Mouse (Mus musculus) heart, embryonic 10.5 days (tissue): ENCODE results near the gene Fuca2. TPM values are rescaled to one million over a fixed set of nuclear protein-coding genes. Genes with fewer than 3 reads are reported as not detected.
"Not testable (repeated sequence)": the region's sequence is repeated elsewhere in the genome, so short reads cannot be mapped to it uniquely, and the experiment has no call there.

Experiments
- DNase-seq: peaks from one replicate; pipeline ENCODE4 v3.0.0-alpha.2; 2017; ENCODE audit warnings: low spot score
- H3K27ac ChIP-seq: fragments of 300-500 bp; sonication (generic); 2 replicates; pipeline ENCODE4 v1.5.1; 2016; ENCODE audit warnings: mild to moderate bottlenecking
- H3K27me3 ChIP-seq: fragments of 300-500 bp; sonication (generic); 2 replicates; pipeline ENCODE4 v1.6.1; 2016; ENCODE audit warnings: mild to moderate bottlenecking; ENCODE audit not compliant: poor library complexity, insufficient read depth, severe bottlenecking
- H3K36me3 ChIP-seq: fragments of 300-500 bp; sonication (generic); 2 replicates; pipeline ENCODE4 v1.6.1; 2016; ENCODE audit warnings: mild to moderate bottlenecking, moderate library complexity
- H3K4me1 ChIP-seq: fragments of 300-500 bp; sonication (generic); 2 replicates; pipeline ENCODE4 v1.6.1; 2016; ENCODE audit warnings: mild to moderate bottlenecking
- H3K4me3 ChIP-seq: fragments of 300-500 bp; sonication (generic); 2 replicates; pipeline ENCODE4 v1.5.1; 2016; ENCODE audit warnings: mild to moderate bottlenecking, moderate library complexity
- H3K9me3 ChIP-seq: fragments of 300-500 bp; sonication (generic); 2 replicates; pipeline ENCODE4 v1.6.1; 2016; ENCODE audit warnings: mild to moderate bottlenecking, moderate library complexity
- WGBS: fragments of 180-500 bp; shearing (Covaris S2); methylation state at CpG from one replicate; pipeline ENCODE4 v1.1.7; 2016; 5-methylcytosine and 5-hydroxymethylcytosine counted together
- polyA plus RNA-seq: library from polyadenylated mRNA; unstranded; fragments of >200 nt; fragmentation: Nextera tagmentation; extraction: Ambion mirVana; gene quantifications from 2 replicates; pipeline ENCODE4 v1.2.1, GENCODE M21; 2016

Gene Fuca2
- 41.2 and 51.9 TPM in 2 replicates for polyA plus RNA-seq

DNA sequence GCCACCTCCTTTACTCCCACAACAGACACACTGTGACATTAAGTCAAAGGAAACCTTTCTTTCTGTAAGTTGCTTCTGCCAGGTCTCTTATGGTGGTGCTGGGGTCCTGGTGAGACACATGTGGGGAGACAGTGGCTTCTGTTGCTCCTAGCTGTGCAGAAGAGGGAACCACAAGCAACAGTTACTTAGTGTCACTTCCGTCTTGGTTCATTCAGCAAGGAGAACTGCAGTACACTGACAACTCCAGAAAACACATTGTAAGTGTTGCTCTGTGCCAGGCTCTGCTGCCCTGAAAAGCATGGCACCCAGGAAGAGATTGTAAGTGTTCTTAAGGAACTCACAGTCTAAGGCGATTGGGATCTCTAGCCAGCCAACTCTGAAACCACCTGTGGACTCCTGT is at the start of gene Fuca2:
TSS of gene Fuca2 (plus strand) at position 210 of the 400 bp plus-strand sequence.
- 80% methylated on average over 2 of the region's 2 CpGs for WGBS
- no peak for DNase-seq
- Histone ChIP-seq H3K4me1 (peaks cover 20% of the 10 kb centered on the region), H3K4me3 (no peak within 1 kb of the TSS), H3K27ac (peak within 1 kb of the TSS; percentile 87; the same call in 1 of the 2 replicates), H3K27me3 (peaks cover 5% of the 10 kb centered on the region; the same call in 1 of the 2 replicates), H3K36me3 (peaks cover 10% of the 10 kb centered on the region), H3K9me3 (no peaks in the 10 kb centered on the region)

DNA sequence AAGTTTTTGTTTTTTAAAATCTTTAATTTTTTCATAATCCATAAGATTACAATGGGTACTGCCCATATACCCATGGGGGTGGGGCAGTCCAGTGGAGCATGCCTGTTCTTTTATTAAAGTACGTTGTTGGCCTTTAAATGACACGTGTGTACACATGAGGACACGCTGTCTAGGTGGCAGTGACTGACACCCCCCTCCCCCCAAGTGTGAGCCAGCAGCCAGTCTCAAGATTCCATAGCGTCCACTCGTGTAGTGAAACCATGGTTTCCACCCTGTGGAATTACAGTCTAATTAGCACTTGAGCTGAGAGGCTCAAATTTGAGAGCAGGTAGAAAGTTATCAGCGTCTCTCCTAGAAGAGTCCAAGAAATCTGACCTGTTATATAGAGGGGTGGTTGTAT is 47.7 kb upstream of the Fuca2 start:
- H3K27me3 ChIP-seq = no peaks in the 10 kb centered on the region
- DNase-seq = no peak
- peaks cover 13% of the 10 kb centered on the region; the same call in 1 of the 2 replicates for H3K4me1 ChIP-seq
- H3K9me3 ChIP-seq = no peaks in the 10 kb centered on the region
- no peak overlapping the region for H3K4me3 ChIP-seq
- no peaks in the 10 kb centered on the region for H3K36me3 ChIP-seq
- no peak overlapping the region for H3K27ac ChIP-seq
- 80% methylated on average over 6 of the region's 6 CpGs for WGBS

DNA sequence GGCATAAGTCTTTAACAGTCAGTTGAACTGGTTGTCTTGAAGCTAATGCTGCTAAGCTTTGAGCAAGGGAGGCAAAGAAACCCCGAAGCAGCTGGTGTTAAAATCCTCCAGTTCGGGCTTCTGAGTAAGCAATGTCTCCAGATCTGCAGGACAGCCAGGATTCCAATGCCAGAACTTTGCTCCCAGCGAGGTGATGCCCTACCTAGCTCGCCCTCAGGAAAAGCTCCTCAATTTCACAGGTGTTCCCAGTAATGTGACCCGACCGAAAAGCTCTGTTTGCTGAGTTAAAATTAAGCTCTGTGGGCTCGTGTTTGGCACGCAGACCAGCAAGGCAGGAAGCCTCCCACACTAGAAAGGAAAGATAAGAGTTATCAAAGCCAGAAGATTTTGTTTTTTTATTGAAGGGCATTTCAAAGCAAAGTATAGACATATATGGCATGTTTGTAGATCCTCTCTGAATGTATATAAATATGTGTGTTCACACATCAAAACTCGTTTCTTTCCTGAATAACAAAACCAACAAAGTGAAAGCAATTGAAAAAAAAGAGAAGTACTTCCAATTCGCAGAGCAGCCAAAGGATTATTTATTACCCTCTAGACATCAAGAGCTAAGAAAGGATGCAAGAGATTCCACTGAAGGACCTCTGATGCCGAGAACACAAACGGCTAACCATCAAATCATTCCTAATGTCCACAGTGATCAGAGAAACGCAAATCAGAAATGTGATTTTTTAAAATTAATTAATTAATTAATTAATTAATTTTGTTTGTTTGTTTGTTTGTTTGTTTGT is 45.9 kb upstream of the Fuca2 start:
- Histone ChIP-seq H3K36me3 (no peaks in the 10 kb centered on the region), H3K4me3 (no peak overlapping the region), H3K27me3 (no peaks in the 10 kb centered on the region), H3K27ac (no peak overlapping the region), H3K4me1 (peaks cover 5% of the 10 kb centered on the region; the same call in 1 of the 2 replicates), H3K9me3 (no peaks in the 10 kb centered on the region)
- 66% methylated on average over 13 of the region's 13 CpGs for WGBS
- DNase-seq = no peak

DNA sequence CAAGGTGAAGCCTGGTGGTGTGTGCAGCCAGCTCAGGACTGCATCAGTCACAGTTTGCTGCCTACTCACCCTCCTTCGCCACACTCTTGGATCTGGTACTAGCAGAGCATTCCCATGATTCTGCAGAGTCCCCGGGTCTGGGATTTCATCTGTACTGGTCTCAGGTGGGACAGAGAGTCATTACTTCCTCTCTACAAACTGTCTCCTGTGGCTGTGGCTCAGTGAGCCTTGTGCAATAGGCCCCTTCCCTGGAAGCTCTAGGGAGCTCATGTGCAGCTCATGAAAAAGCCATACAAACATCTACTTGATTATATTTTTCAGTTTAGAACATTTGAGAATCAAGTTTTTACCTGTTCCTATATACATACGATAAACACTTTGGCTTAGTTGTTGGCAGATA is 35.0 kb upstream of the Fuca2 start:
- not testable (repeated sequence) for H3K27me3 ChIP-seq, DNase-seq, H3K36me3 ChIP-seq, H3K27ac ChIP-seq, H3K4me1 ChIP-seq, H3K9me3 ChIP-seq, H3K4me3 ChIP-seq
- WGBS = 90% methylated on average over 3 of the region's 3 CpGs

DNA sequence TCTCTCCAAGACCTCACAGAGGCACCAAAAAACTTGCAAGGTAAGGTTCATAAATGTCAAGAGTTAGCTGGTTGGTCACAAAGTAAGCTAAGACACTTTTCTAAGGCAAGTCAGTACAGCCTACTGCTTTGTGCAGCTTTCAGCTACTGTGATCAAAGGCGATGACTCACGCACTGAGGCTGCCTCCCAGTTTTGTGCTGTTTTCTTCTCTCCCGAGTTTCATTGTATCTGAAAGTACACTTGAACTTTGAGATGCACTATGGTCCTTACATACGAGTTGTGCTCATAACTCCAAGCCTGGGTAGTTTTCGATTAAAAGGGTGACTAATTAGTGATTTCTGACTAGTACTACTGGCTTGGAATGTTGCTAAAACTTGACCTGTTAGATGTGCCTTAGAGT is 32.4 kb upstream of the Fuca2 start:
- Histone ChIP-seq H3K27me3 (peaks cover 16% of the 10 kb centered on the region), H3K27ac (no peak overlapping the region), H3K9me3 (no peaks in the 10 kb centered on the region), H3K36me3 (no peaks in the 10 kb centered on the region), H3K4me1 (no peaks in the 10 kb centered on the region), H3K4me3 (no peak overlapping the region)
- no peak for DNase-seq
- WGBS = 70% methylated on average over 5 of the region's 5 CpGs

DNA sequence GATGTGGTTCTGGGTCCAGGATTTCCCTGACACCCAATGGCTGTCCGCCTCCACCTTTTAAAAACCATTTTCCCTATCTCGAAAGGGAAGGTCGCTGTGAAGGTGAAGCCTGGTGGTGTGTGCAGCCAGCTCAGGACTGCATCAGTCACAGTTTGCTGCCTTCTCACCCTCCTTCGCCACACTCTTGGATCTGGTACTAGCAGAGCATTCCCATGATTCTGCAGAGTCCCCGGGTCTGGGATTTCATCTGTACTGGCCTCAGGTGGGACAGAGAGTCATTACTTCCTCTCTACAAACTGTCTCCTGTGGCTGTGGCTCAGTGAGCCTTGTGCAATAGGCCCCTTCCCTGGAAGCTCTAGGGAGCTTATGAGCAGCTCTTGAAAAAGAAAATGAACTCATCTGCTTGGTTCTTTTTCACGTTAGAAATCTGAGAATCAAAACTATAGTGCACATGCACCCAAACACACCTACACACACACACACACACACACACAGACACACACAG is 31.3 kb upstream of the Fuca2 start:
- not testable (repeated sequence) for DNase-seq, H3K36me3 ChIP-seq, H3K9me3 ChIP-seq, H3K27ac ChIP-seq, H3K4me3 ChIP-seq, H3K4me1 ChIP-seq
- H3K27me3 ChIP-seq = peaks cover 27% of the 10 kb centered on the region
- WGBS = 74% methylated on average over 6 of the region's 6 CpGs

DNA sequence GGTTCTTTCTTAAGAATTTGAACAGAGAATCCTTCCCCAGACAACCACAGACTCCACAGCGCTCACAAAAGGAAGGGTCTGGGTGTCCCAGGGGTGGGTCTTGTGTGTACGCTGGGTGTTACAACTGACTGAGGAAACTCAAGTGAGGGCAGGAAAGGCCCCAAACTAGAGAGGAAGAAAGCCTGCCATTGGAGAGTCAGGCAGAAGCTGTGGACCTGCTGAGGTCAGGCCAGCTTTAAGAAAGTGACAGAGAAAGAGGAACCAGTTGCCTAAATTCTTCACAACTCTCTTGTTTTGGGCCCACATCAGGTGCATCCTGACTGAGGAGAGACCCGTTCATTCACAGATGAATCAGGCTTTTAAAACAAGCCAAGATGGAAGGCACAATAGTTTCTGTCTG is 29.1 kb upstream of the Fuca2 start:
- 79% methylated on average over 3 of the region's 3 CpGs for WGBS
- Histone ChIP-seq H3K4me3 (no peak overlapping the region), H3K4me1 (peaks cover 18% of the 10 kb centered on the region), H3K27ac (no peak overlapping the region), H3K9me3 (no peaks in the 10 kb centered on the region), H3K27me3 (peaks cover 42% of the 10 kb centered on the region), H3K36me3 (no peaks in the 10 kb centered on the region)
- DNase-seq = no peak

DNA sequence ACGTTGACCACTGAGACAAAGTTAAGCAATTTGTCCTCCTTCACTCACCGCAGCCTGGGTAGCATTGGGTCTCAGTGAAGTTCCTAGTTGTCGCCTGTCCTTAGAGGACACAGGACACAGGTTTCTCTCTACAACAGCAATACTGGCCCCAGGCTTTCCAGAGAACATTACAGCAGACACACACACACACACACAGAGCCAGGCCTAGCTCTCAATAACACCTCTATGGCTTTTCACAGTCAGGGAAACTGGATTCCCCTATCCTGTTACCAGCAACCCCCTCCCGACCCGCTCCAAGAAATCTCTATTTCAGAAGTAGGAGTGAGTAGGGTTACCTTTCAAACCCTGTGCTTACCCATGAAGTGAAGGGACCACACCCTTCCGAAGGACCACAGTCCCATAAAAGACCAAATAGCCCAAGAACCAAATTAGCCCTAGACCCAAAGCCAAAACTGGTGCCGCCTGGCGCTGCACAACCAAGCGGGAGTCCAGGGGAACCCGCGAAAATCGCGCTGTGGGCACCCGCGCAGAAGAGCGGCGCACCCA is 26.0 kb upstream of the Fuca2 start:
- WGBS = 14% methylated on average over 17 of the region's 17 CpGs
- peak overlapping the region; percentile 76 for H3K4me3 ChIP-seq
- no peak for DNase-seq
- H3K36me3 ChIP-seq = no peaks in the 10 kb centered on the region
- peaks cover 18% of the 10 kb centered on the region for H3K4me1 ChIP-seq
- H3K27me3 ChIP-seq = peaks cover 55% of the 10 kb centered on the region
- peak overlapping the region; percentile 86 for H3K27ac ChIP-seq
- no peaks in the 10 kb centered on the region for H3K9me3 ChIP-seq

DNA sequence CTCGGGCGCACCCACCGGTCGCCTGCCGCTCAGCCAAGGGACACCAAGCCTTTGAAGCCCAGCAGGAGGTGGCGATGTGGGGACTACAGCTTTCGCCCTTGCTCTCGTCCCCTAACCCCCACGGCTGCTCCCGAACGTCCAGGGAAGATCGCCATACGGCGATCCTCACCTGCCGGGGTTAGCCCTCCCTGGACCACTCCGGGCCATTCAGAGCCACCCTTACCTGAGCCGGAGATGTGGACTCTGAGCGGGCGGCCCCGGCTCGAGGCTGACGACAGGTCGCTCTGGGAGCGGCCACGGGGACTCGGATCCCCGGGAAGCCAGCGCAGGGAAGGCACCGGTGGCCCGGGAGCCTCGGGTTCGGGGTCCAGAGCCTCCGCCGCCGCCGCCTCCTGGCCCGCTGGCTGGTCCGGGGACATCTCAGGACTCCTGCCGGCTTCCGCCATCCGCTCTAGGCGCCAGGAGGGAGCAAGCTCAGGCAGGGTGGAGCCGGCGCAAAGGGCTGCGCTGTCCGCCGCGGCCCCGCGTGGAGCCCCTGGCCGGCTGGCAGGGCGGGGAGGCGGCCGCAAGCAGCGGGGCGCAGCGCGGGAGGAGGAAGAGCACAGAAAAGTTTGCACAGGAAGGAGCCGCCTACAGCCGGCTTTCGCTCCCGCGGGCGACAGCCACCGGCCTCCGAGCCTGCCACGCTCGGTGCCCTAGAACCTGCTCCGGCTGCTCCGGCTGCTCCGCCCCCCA is 25.3 kb upstream of the Fuca2 start, which contains the start of gene Phactr2:
TSS of gene Phactr2 (minus strand) at position 580 of the 735 bp plus-strand sequence.
- Histone ChIP-seq H3K27ac (peak within 1 kb of the TSS; percentile 86), H3K4me1 (peaks cover 18% of the 10 kb centered on the region), H3K9me3 (no peaks in the 10 kb centered on the region), H3K27me3 (peaks cover 55% of the 10 kb centered on the region), H3K4me3 (peak within 1 kb of the TSS; percentile 76), H3K36me3 (no peaks in the 10 kb centered on the region)
- WGBS = under 1% methylated on average over 71 of the region's 71 CpGs
- DNase-seq = peak; percentile 80

DNA sequence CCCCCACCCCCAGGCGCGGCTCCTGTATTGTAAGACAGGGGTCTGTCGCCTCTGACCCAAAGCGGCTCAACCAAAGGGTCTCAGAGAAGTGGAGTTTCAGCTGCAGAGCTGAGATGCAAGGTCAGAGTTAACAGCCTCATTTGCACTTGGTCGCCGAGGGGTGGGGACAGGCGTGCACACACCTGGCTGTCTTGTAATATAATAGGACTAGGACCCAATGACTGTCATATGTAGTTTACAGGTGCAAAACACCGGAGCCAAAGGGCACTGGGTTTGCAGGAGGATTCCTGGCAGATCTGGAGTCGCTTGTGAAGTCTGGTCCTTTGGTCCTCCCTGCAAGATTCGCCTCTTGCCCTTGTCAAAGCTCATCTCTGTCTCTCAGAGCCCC is 24.8 kb upstream of the Fuca2 start:
- Histone ChIP-seq H3K4me3 (peak overlapping the region; percentile 76), H3K36me3 (no peaks in the 10 kb centered on the region), H3K4me1 (peaks cover 18% of the 10 kb centered on the region), H3K27me3 (peaks cover 55% of the 10 kb centered on the region), H3K27ac (peak overlapping the region; percentile 86), H3K9me3 (no peaks in the 10 kb centered on the region)
- WGBS = 3% methylated on average over 10 of the region's 10 CpGs
- DNase-seq = no peak

DNA sequence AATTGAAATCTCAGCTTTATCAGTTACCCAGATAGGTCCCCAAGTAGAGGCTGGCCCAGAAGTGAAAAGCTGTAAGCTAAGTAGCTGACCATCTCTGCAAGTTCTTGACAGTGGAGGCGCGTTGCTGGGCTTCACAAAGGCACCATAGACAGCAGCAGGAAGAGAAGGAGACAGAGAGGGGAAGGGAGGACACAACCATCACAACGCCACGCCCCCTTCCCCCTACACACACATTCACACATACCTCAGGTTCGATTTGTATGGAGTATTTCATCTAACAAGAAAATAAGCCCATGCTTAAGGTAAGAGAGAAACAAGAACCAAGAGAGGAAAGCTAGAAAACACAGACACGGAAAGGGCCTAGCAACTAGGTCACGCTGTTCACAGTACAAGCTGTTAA is 24.2 kb upstream of the Fuca2 start:
- Histone ChIP-seq H3K27ac (no peak overlapping the region), H3K4me3 (peak overlapping the region; percentile 76; the same call in 1 of the 2 replicates), H3K27me3 (peaks cover 52% of the 10 kb centered on the region), H3K4me1 (peaks cover 18% of the 10 kb centered on the region), H3K9me3 (no peaks in the 10 kb centered on the region), H3K36me3 (no peaks in the 10 kb centered on the region)
- 23% methylated on average over 7 of the region's 7 CpGs for WGBS
- no peak for DNase-seq

DNA sequence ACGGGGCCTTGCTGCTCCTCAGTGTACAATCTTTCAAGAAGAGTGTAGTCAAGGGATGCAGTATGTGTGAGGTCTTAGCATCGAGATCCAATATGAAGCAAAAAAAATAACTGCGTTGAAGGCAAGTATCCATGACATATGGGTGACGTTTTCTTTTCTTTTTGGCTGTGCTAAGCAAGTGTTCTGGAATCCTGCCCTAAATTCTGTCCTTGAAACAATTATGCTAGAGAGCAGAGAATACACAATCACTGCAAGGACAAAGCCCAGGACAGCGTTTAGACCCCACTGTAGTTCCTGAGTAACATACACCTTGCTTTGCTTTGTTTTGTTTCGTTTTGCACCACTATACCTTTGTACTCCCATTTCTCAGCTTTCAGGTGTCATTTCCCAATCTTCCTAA is 20.0 kb upstream of the Fuca2 start:
- H3K27me3 ChIP-seq = peaks cover 22% of the 10 kb centered on the region
- DNase-seq = no peak
- no peak overlapping the region for H3K4me3 ChIP-seq
- peaks cover 7% of the 10 kb centered on the region for H3K4me1 ChIP-seq
- WGBS = 79% methylated on average over 6 of the region's 6 CpGs
- H3K9me3 ChIP-seq = no peaks in the 10 kb centered on the region
- H3K36me3 ChIP-seq = no peaks in the 10 kb centered on the region
- no peak overlapping the region for H3K27ac ChIP-seq

DNA sequence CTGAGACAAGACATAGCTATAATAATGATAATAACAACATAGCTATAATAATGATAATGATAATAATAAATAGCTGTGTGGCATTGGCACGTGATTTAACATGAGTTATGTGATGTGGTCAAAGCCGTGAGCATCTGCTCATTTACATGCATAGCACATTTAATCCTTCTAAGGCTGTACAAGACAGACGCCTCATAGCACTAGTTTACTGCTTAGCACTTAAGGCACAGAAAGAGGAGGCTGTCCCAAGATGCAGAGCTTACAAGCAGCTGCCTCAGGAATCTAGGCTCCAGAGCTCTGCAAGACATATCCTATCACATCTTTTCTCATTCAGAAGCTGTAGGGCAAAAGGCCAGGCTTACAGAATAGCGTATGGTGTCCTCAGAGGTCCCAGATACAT is 13.4 kb upstream of the Fuca2 start:
- 79% methylated on average over 4 of the region's 4 CpGs for WGBS
- Histone ChIP-seq H3K4me1 (peaks cover 6% of the 10 kb centered on the region; the same call in 1 of the 2 replicates), H3K9me3 (no peaks in the 10 kb centered on the region), H3K4me3 (no peak overlapping the region), H3K36me3 (no peaks in the 10 kb centered on the region), H3K27me3 (no peaks in the 10 kb centered on the region), H3K27ac (no peak overlapping the region)
- DNase-seq = no peak
